Mouse (Mus musculus): ENCODE measurements around the gene Aarsd1. TPM values are rescaled to one million over a fixed set of nuclear protein-coding genes. Genes with fewer than 3 reads are reported as not detected.
"Not testable (repeated sequence)": the region's sequence is repeated elsewhere in the genome, so short reads cannot be mapped to it uniquely, and the experiment has no call there.

Aarsd1 gene
- polyA plus RNA-seq, 1 experiment from 2014 or later = 37.2 TPM

GRCm38 (mm10) chr11:101458217-101458616 is 40.8 kb upstream of the Aarsd1 start:
- H3K4me2 ChIP-seq = no peak overlapping the region
- ATAC-seq (ENCODE audit: insufficient read depth) = no peak
- H3K27ac ChIP-seq (replicated peaks) = no peak overlapping the region
- H3K4me3 ChIP-seq (replicated peaks) = no peak overlapping the region
- WGBS (ENCODE audit: insufficient replicate concordance) = 82% methylated on average over 12 of the region's 12 CpGs
- peaks cover 46% of the 10 kb centered on the region for H3K36me3 ChIP-seq (replicated peaks)
- no peak overlapping the region for H3K9ac ChIP-seq
- H3K4me1 ChIP-seq (replicated peaks) = peaks cover 38% of the 10 kb centered on the region
- H3K27me3 ChIP-seq = peaks cover 3% of the 10 kb centered on the region; the same call in 1 of the 2 replicates
- no peaks in the 10 kb centered on the region for H3K9me3 ChIP-seq (replicated peaks)

GRCm38 (mm10) chr11:101457631-101458030 is 40.2 kb upstream of the Aarsd1 start:
- Histone ChIP-seq H3K9ac (no peak overlapping the region), H3K9me3 (replicated peaks) (no peaks in the 10 kb centered on the region), H3K36me3 (replicated peaks) (peaks cover 46% of the 10 kb centered on the region), H3K4me1 (replicated peaks) (peaks cover 32% of the 10 kb centered on the region), H3K27ac (replicated peaks) (no peak overlapping the region), H3K27me3 (0 out of 2 replicates have a peak, but pooled peaks cover 3% of the 10 kb centered on the region), H3K4me3 (replicated peaks) (no peak overlapping the region), H3K4me2 (no peak overlapping the region)
- ATAC-seq (ENCODE audit: insufficient read depth) = no peak
- WGBS (ENCODE audit: insufficient replicate concordance) = 82% methylated on average over 9 of the region's 9 CpGs

- no peak for ATAC-seq (ENCODE audit: insufficient read depth)
- H3K27ac ChIP-seq (replicated peaks) = no peak overlapping the region
- H3K27me3 ChIP-seq = no peaks in the 10 kb centered on the region
- 74% methylated on average over 7 of the region's 7 CpGs for WGBS (ENCODE audit: insufficient replicate concordance)
- peaks cover 45% of the 10 kb centered on the region for H3K4me1 ChIP-seq (replicated peaks)
- H3K36me3 ChIP-seq (replicated peaks) = peaks cover 41% of the 10 kb centered on the region
- H3K4me2 ChIP-seq = no peak overlapping the region
- H3K9me3 ChIP-seq (replicated peaks) = no peaks in the 10 kb centered on the region
- H3K9ac ChIP-seq = no peak overlapping the region
- no peak overlapping the region for H3K4me3 ChIP-seq (replicated peaks)
Measured at GRCm38 (mm10) chr11:101455627-101456026, 38.2 kb upstream of the Aarsd1 start.

- H3K4me2 ChIP-seq = no peak overlapping the region
- no peak overlapping the region for H3K9ac ChIP-seq
- H3K27ac ChIP-seq (replicated peaks) = no peak overlapping the region
- peaks cover 48% of the 10 kb centered on the region for H3K4me1 ChIP-seq (replicated peaks)
- WGBS (ENCODE audit: insufficient replicate concordance) = 83% methylated on average over 6 of the region's 6 CpGs
- no peaks in the 10 kb centered on the region for H3K9me3 ChIP-seq (replicated peaks)
- no peak for ATAC-seq (ENCODE audit: insufficient read depth)
- H3K36me3 ChIP-seq (replicated peaks) = peaks cover 32% of the 10 kb centered on the region
- H3K4me3 ChIP-seq (replicated peaks) = no peak overlapping the region
- no peaks in the 10 kb centered on the region for H3K27me3 ChIP-seq
Measured at GRCm38 (mm10) chr11:101454702-101455101, 37.3 kb upstream of the Aarsd1 start.

GRCm38 (mm10) chr11:101452093-101452774 is 34.8 kb upstream of the Aarsd1 start:
- no peak overlapping the region for H3K4me3 ChIP-seq (replicated peaks)
- no peak overlapping the region for H3K9ac ChIP-seq
- ATAC-seq (ENCODE audit: insufficient read depth) = no peak
- no peaks in the 10 kb centered on the region for H3K27me3 ChIP-seq
- 48% methylated on average over 10 of the region's 10 CpGs for WGBS (ENCODE audit: insufficient replicate concordance)
- peaks cover 9% of the 10 kb centered on the region; the same call in 1 of the 2 replicates for H3K36me3 ChIP-seq (replicated peaks)
- H3K9me3 ChIP-seq (replicated peaks) = no peaks in the 10 kb centered on the region
- H3K27ac ChIP-seq (replicated peaks) = no peak overlapping the region
- H3K4me1 ChIP-seq (replicated peaks) = peaks cover 55% of the 10 kb centered on the region
- H3K4me2 ChIP-seq = no peak overlapping the region

- Histone ChIP-seq H3K36me3 (replicated peaks) (peaks cover 3% of the 10 kb centered on the region; the same call in 1 of the 2 replicates), H3K9ac (no peak overlapping the region), H3K4me2 (no peak overlapping the region), H3K27me3 (no peaks in the 10 kb centered on the region), H3K9me3 (replicated peaks) (no peaks in the 10 kb centered on the region), H3K4me1 (replicated peaks) (peaks cover 55% of the 10 kb centered on the region), H3K27ac (replicated peaks) (no peak overlapping the region), H3K4me3 (replicated peaks) (no peak overlapping the region)
- ATAC-seq (ENCODE audit: insufficient read depth) = no peak
- 82% methylated on average over 10 of the region's 10 CpGs for WGBS (ENCODE audit: insufficient replicate concordance)
Measured at GRCm38 (mm10) chr11:101451536-101451935, 34.1 kb upstream of the Aarsd1 start.

GRCm38 (mm10) chr11:101450394-101450793 is 33.0 kb upstream of the Aarsd1 start:
- Histone ChIP-seq H3K4me2 (no peak overlapping the region), H3K27ac (replicated peaks) (no peak overlapping the region), H3K4me3 (replicated peaks) (no peak overlapping the region), H3K9ac (no peak overlapping the region), H3K27me3 (no peaks in the 10 kb centered on the region), H3K36me3 (replicated peaks) (peaks cover 8% of the 10 kb centered on the region), H3K9me3 (replicated peaks) (no peaks in the 10 kb centered on the region), H3K4me1 (replicated peaks) (peaks cover 48% of the 10 kb centered on the region)
- WGBS (ENCODE audit: insufficient replicate concordance) = 83% methylated on average over 3 of the region's 3 CpGs
- no peak for ATAC-seq (ENCODE audit: insufficient read depth)

GRCm38 (mm10) chr11:101449596-101449995 is 32.2 kb upstream of the Aarsd1 start:
- not testable (repeated sequence) for H3K27me3 ChIP-seq; H3K9me3 ChIP-seq (replicated peaks); H3K9ac ChIP-seq; ATAC-seq (ENCODE audit: insufficient read depth)
- Histone ChIP-seq H3K36me3 (replicated peaks) (peaks cover 16% of the 10 kb centered on the region), H3K4me3 (replicated peaks) (peak overlapping the region; percentile 75), H3K27ac (replicated peaks) (peak overlapping the region; percentile 93), H3K4me2 (peak overlapping the region; percentile 76), H3K4me1 (replicated peaks) (peaks cover 52% of the 10 kb centered on the region)
- 59% methylated on average over 4 of the region's 4 CpGs for WGBS (ENCODE audit: insufficient replicate concordance)

- peak overlapping the region; percentile 93 for H3K27ac ChIP-seq (replicated peaks)
- peak overlapping the region; percentile 69 for H3K9ac ChIP-seq
- H3K27me3 ChIP-seq = no peaks in the 10 kb centered on the region
- 38% methylated on average over 4 of the region's 4 CpGs for WGBS (ENCODE audit: insufficient replicate concordance)
- peak; percentile 10; the same call in 1 of the 2 replicates for ATAC-seq (ENCODE audit: insufficient read depth)
- no peaks in the 10 kb centered on the region for H3K9me3 ChIP-seq (replicated peaks)
- H3K4me2 ChIP-seq = peak overlapping the region; percentile 76
- H3K4me3 ChIP-seq (replicated peaks) = peak overlapping the region; percentile 75
- H3K4me1 ChIP-seq (replicated peaks) = peaks cover 56% of the 10 kb centered on the region
- peaks cover 23% of the 10 kb centered on the region for H3K36me3 ChIP-seq (replicated peaks)
Measured at GRCm38 (mm10) chr11:101448899-101449298, 31.5 kb upstream of the Aarsd1 start.

- Histone ChIP-seq H3K36me3 (replicated peaks) (peaks cover 29% of the 10 kb centered on the region), H3K9me3 (replicated peaks) (no peaks in the 10 kb centered on the region), H3K27ac (replicated peaks) (peak within 1 kb of the TSS; percentile 93), H3K4me2 (peak within 1 kb of the TSS; percentile 76), H3K9ac (peak within 1 kb of the TSS; percentile 69), H3K4me3 (replicated peaks) (peak within 1 kb of the TSS; percentile 75), H3K27me3 (no peaks in the 10 kb centered on the region), H3K4me1 (replicated peaks) (peaks cover 62% of the 10 kb centered on the region)
- peak; percentile 85 for ATAC-seq (ENCODE audit: insufficient read depth)
- 5% methylated on average over 10 of the region's 10 CpGs for WGBS (ENCODE audit: insufficient replicate concordance)
Measured at GRCm38 (mm10) chr11:101448274-101448746, 30.9 kb upstream of the Aarsd1 start, which contains the start of gene Ifi35. Gene Ifi35 (plus strand): TSS chr11:101448407.

GRCm38 (mm10) chr11:101447786-101448185 is 30.4 kb upstream of the Aarsd1 start:
- Histone ChIP-seq H3K9ac (peak overlapping the region; percentile 69; the same call in 1 of the 2 replicates), H3K4me3 (replicated peaks) (peak overlapping the region; percentile 75), H3K27me3 (no peaks in the 10 kb centered on the region), H3K4me1 (replicated peaks) (peaks cover 67% of the 10 kb centered on the region), H3K4me2 (peak overlapping the region; percentile 76), H3K36me3 (replicated peaks) (peaks cover 33% of the 10 kb centered on the region), H3K9me3 (replicated peaks) (no peaks in the 10 kb centered on the region), H3K27ac (replicated peaks) (peak overlapping the region; percentile 93)
- 75% methylated on average over 5 of the region's 5 CpGs for WGBS (ENCODE audit: insufficient replicate concordance)
- ATAC-seq (ENCODE audit: insufficient read depth) = no peak

Data from liver, embryonic 15.5 days (tissue).